18 mouse cellular contexts compared by ENCODE assay signal in the genomic region with DNA sequence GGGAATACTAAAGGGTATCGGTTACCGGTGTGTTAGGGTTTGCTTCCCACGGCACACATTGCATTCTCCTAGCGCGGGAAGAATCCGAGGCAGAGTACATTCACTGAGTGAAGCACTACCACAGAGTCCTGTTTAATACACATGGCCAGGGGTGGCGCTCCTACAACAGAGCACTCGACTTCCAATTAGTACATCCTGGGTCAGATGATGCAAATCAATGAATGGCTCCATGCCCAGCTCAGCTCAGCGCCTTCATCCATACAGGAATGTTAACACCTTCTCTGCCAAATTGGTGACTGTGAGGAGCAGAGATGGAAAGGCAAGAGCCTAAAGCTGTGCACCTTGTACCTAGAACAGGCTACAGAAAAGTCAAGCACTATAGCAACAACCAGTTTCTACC.
DNase-seq lines count a peak whose midpoint lies in the region; ATAC-seq and TF ChIP-seq lines count a peak whose summit lies in the region.
"Had no signal": no experiment of that assay in that cellular context is flagged by ENCODE, and none has a peak within 500 bp of the region (broad histone marks: within the 10 kb centered on the region; RNA-seq: fewer than 3 reads in every experiment).

No protein-coding gene starts in this region.

- no peak overlapping the region for H3K9ac ChIP-seq in midbrain, embryonic 11.5 days (ENCODE audit: low read length)
- H3K9ac ChIP-seq in forebrain, postnatal 0 days, result no peak overlapping the region
- H3K9ac ChIP-seq: kidney, embryonic 15.5 days; liver, embryonic 13.5 days; midbrain, embryonic 12.5 days; neural tube, embryonic 13.5 days had no signal

- no peaks in the 10 kb centered on the region for H3K9me3 ChIP-seq in midbrain, embryonic 11.5 days (ENCODE audit: control insufficient read depth, low read length)
- H3K9me3 ChIP-seq in midbrain, embryonic 10.5 days (replicated peaks), result no peaks in the 10 kb centered on the region
- no peaks in the 10 kb centered on the region for H3K9me3 ChIP-seq in forebrain, postnatal 0 days (ENCODE audit: low read length)
- H3K9me3 ChIP-seq: embryonic facial prominence, embryonic 10.5 days; kidney, embryonic 15.5 days; liver, embryonic 13.5 days; midbrain, embryonic 12.5 days; neural tube, embryonic 13.5 days had no signal

- no peaks in the 10 kb centered on the region for H3K27me3 ChIP-seq in midbrain, embryonic 11.5 days (ENCODE audit: control insufficient read depth, insufficient read depth, low read length)
- H3K27me3 ChIP-seq in midbrain, embryonic 10.5 days (ENCODE audit: low read depth, poor library complexity, severe bottlenecking), result no peaks in the 10 kb centered on the region
- no peaks in the 10 kb centered on the region for H3K27me3 ChIP-seq in forebrain, postnatal 0 days (ENCODE audit: insufficient read depth, low read length)
- H3K27me3 ChIP-seq: kidney, embryonic 15.5 days; liver, embryonic 13.5 days; midbrain, embryonic 12.5 days; neural tube, embryonic 13.5 days had no signal

- DNase-seq in layer of hippocampus, adult 2 months (ENCODE audit: low spot score in 2 of 2), result no peak
- no peak for DNase-seq in layer of hippocampus, adult 9-10 months (ENCODE audit: low spot score)
- peak; percentile 69 for DNase-seq in midbrain, embryonic 11.5 days (ENCODE audit: low spot score, missing footprints)
- no peak for DNase-seq in midbrain, embryonic 10.5 days (ENCODE audit: low spot score)
- DNase-seq in R1 (ENCODE audit: low read depth, low spot score), result peak; percentile 35
- DNase-seq in forebrain, postnatal 0 days, result peak; percentile 21
- no peak for DNase-seq in embryo, embryonic 11 days
- DNase-seq: cerebellum, adult 9-11 months; heart, adult 2 months; heart, postnatal 10 days; liver, embryonic 13.5 days; lung, postnatal 14 days; thymus, adult 2 months had no signal

- H3K4me3 ChIP-seq in layer of hippocampus, adult 2 months, result no peak overlapping the region
- no peak overlapping the region for H3K4me3 ChIP-seq in midbrain, embryonic 11.5 days (ENCODE audit: low read depth, low read length)
- H3K4me3 ChIP-seq in midbrain, embryonic 10.5 days, result no peak overlapping the region
- no peak overlapping the region for H3K4me3 ChIP-seq in forebrain, postnatal 0 days (ENCODE audit: low read depth, low read length)
- H3K4me3 ChIP-seq: embryonic facial prominence, embryonic 10.5 days; heart, adult 2 months; kidney, embryonic 15.5 days; left cerebral cortex, adult 2 months; liver, embryonic 13.5 days; midbrain, embryonic 12.5 days; neural tube, embryonic 13.5 days had no signal

- peaks cover 7% of the 10 kb centered on the region for H3K36me3 ChIP-seq in midbrain, embryonic 11.5 days (ENCODE audit: control insufficient read depth, insufficient read depth, low read length)
- H3K36me3 ChIP-seq in midbrain, embryonic 10.5 days, result peaks cover 85% of the 10 kb centered on the region
- 0 out of 2 replicates have a peak, but pooled peaks cover 14% of the 10 kb centered on the region for H3K36me3 ChIP-seq in forebrain, postnatal 0 days (ENCODE audit: insufficient read depth)

- no peak for ATAC-seq in midbrain, embryonic 11.5 days (ENCODE audit: low FRiP score)
- peak; percentile 61 for ATAC-seq in forebrain, postnatal 0 days

- 94% methylated on average over 9 of the region's 9 CpGs for WGBS in midbrain, embryonic 11.5 days
- 91% methylated on average over 9 of the region's 9 CpGs for WGBS in midbrain, embryonic 10.5 days
- WGBS in forebrain, postnatal 0 days, result 43% methylated on average over 9 of the region's 9 CpGs

- H3K4me2 ChIP-seq in midbrain, embryonic 11.5 days, result no peak overlapping the region
- no peak overlapping the region for H3K4me2 ChIP-seq in forebrain, postnatal 0 days (ENCODE audit: low read depth)
- H3K4me2 ChIP-seq: kidney, embryonic 15.5 days; liver, embryonic 13.5 days; midbrain, embryonic 12.5 days; neural tube, embryonic 13.5 days had no signal

- TF ChIP-seq CTCF in layer of hippocampus, adult 2 months (conservative IDR thresholded peaks at IDR 0.05), result peak; percentile 43
- peak; percentile 38; the same call in 1 of the 2 replicates for TF ChIP-seq CTCF in forebrain, postnatal 0 days (IDR thresholded peaks at IDR 0.05; ENCODE audit: low read depth)

- no peaks in the 10 kb centered on the region for H3K4me1 ChIP-seq in midbrain, embryonic 11.5 days (ENCODE audit: control insufficient read depth, insufficient read depth, low read length)
- H3K4me1 ChIP-seq in midbrain, embryonic 10.5 days, result no peaks in the 10 kb centered on the region
- H3K4me1 ChIP-seq in forebrain, postnatal 0 days (ENCODE audit: insufficient read depth), result no peaks in the 10 kb centered on the region
- H3K4me1 ChIP-seq: embryonic facial prominence, embryonic 10.5 days; kidney, embryonic 15.5 days; liver, embryonic 13.5 days; midbrain, embryonic 12.5 days had no signal

- H3K27ac ChIP-seq in layer of hippocampus, adult 2 months, result no peak overlapping the region
- H3K27ac ChIP-seq in midbrain, embryonic 11.5 days (ENCODE audit: low read depth, low read length), result no peak overlapping the region
- H3K27ac ChIP-seq in midbrain, embryonic 10.5 days (replicated peaks), result no peak overlapping the region
- no peak overlapping the region for H3K27ac ChIP-seq in forebrain, postnatal 0 days (ENCODE audit: low read depth, low read length)
- H3K27ac ChIP-seq: embryonic facial prominence, embryonic 10.5 days; heart, adult 2 months; kidney, embryonic 15.5 days; left cerebral cortex, adult 2 months; liver, embryonic 13.5 days; midbrain, embryonic 12.5 days; neural tube, embryonic 13.5 days had no signal

Comparison
In these comparisons a context has a peak if more than half of its experiments do, and no peak if none do; other contexts are left out.
1. DNase-seq: peak in midbrain, embryonic 11.5 days (single experiment), R1 (single experiment) and forebrain, postnatal 0 days (single experiment); none in layer of hippocampus, adult 2 months (0 of 2), layer of hippocampus, adult 9-10 months (single experiment), midbrain, embryonic 10.5 days (single experiment) and embryo, embryonic 11 days (single experiment).